Comparison of ENCODE assay signal across 17 mouse cellular contexts in genomic region chr8:111614786-111615701, GRCm38 (mm10). TPM values are rescaled to one million over a fixed set of nuclear protein-coding genes. Genes with fewer than 3 reads are reported as not detected.
A peak's percentile ranks its signal among the peaks of the same experiment; 100 is the strongest.
DNase-seq lines count a peak whose midpoint lies in the region; ATAC-seq and TF ChIP-seq lines count a peak whose summit lies in the region.
"Had no signal": no experiment of that assay in that cellular context is flagged by ENCODE, and none has a peak within 500 bp of the region (broad histone marks: within the 10 kb centered on the region; RNA-seq: fewer than 3 reads in every experiment).

No protein-coding gene starts in this region.

- H3K4me2 ChIP-seq in lung, postnatal 0 days (replicated peaks; ENCODE audit: low read depth, low read length) = no peak overlapping the region
- H3K4me2 ChIP-seq in stomach, postnatal 0 days (replicated peaks; ENCODE audit: low read depth) = no peak overlapping the region
- no peak overlapping the region for H3K4me2 ChIP-seq in hindbrain, embryonic 13.5 days
- H3K4me2 ChIP-seq: embryonic facial prominence, embryonic 13.5 days; heart, embryonic 12.5 days had no signal

- peak; percentile 17 for TF ChIP-seq CTCF in lung, postnatal 0 days (IDR thresholded peaks at IDR 0.05)
- peak; percentile 32 for TF ChIP-seq CTCF in stomach, postnatal 0 days (IDR thresholded peaks at IDR 0.05; ENCODE audit: low read depth)

- DNase-seq in heart, adult 11 months = peak; percentile 87
- DNase-seq in heart, adult 8-10 months (ENCODE audit: low spot score) = no peak
- peak; percentile 53 for DNase-seq in lung, postnatal 0 days (ENCODE audit: low spot score)
- no peak for DNase-seq in lung, adult 18-20 months
- DNase-seq in lung, postnatal 36 days = peak; percentile 56
- no peak for DNase-seq in stomach, postnatal 0 days (ENCODE audit: low spot score)
- no peak for DNase-seq in adrenal gland, adult 18-20 months (ENCODE audit: low spot score in 2 of 2)
- DNase-seq: adrenal gland, postnatal 25 days; cerebellum, adult 8-10 months; gastrocnemius, postnatal 25 days; heart, postnatal 36 days; spleen, adult 18-20 months had no signal

- peaks cover 21% of the 10 kb centered on the region for H3K4me1 ChIP-seq in lung, postnatal 0 days (ENCODE audit: insufficient read depth, low read depth, low read length)
- H3K4me1 ChIP-seq in stomach, postnatal 0 days (replicated peaks; ENCODE audit: control insufficient read depth, insufficient read depth) = no peaks in the 10 kb centered on the region
- H3K4me1 ChIP-seq in hindbrain, embryonic 13.5 days (replicated peaks) = peaks cover 14% of the 10 kb centered on the region

- H3K27me3 ChIP-seq in lung, postnatal 0 days (replicated peaks; ENCODE audit: insufficient read depth, low read length) = no peaks in the 10 kb centered on the region
- H3K27me3 ChIP-seq in stomach, postnatal 0 days (ENCODE audit: control insufficient read depth, insufficient read depth, low read length) = no peaks in the 10 kb centered on the region
- H3K27me3 ChIP-seq in hindbrain, embryonic 13.5 days = no peaks in the 10 kb centered on the region
- H3K27me3 ChIP-seq: embryonic facial prominence, embryonic 13.5 days; heart, embryonic 12.5 days had no signal

- WGBS in lung, postnatal 0 days = 71% methylated on average over 6 of the region's 6 CpGs
- 67% methylated on average over 6 of the region's 6 CpGs for WGBS in stomach, postnatal 0 days
- WGBS in hindbrain, embryonic 13.5 days = 88% methylated on average over 6 of the region's 6 CpGs

- no peaks in the 10 kb centered on the region for H3K36me3 ChIP-seq in lung, postnatal 0 days (ENCODE audit: insufficient read depth, low read length)
- no peaks in the 10 kb centered on the region for H3K36me3 ChIP-seq in stomach, postnatal 0 days (ENCODE audit: control insufficient read depth, insufficient read depth, low read length)
- peaks cover 35% of the 10 kb centered on the region for H3K36me3 ChIP-seq in hindbrain, embryonic 13.5 days

- peak; percentile 31 for ATAC-seq in lung, postnatal 0 days
- peak; percentile 58; the same call in 1 of the 2 replicates for ATAC-seq in stomach, postnatal 0 days (ENCODE audit: low FRiP score, low TSS enrichment)
- ATAC-seq in hindbrain, embryonic 13.5 days (ENCODE audit: low FRiP score) = no peak

- H3K9ac ChIP-seq in lung, postnatal 0 days (replicated peaks; ENCODE audit: low read depth) = no peak overlapping the region
- H3K9ac ChIP-seq in stomach, postnatal 0 days (ENCODE audit: low read length) = no peak overlapping the region
- no peak overlapping the region for H3K9ac ChIP-seq in hindbrain, embryonic 13.5 days
- H3K9ac ChIP-seq: embryonic facial prominence, embryonic 13.5 days; heart, embryonic 12.5 days had no signal

- H3K4me3 ChIP-seq in lung, postnatal 0 days (ENCODE audit: low read depth, low read length) = no peak overlapping the region
- no peak overlapping the region for H3K4me3 ChIP-seq in stomach, postnatal 0 days (ENCODE audit: low read depth, low read length)
- H3K4me3 ChIP-seq in hindbrain, embryonic 13.5 days = no peak overlapping the region
- H3K4me3 ChIP-seq: embryonic facial prominence, embryonic 13.5 days; heart, embryonic 12.5 days; layer of hippocampus, adult 2 months had no signal

- no peaks in the 10 kb centered on the region for H3K9me3 ChIP-seq in lung, postnatal 0 days (ENCODE audit: low read length)
- H3K9me3 ChIP-seq in stomach, postnatal 0 days (ENCODE audit: control insufficient read depth, low read length) = no peaks in the 10 kb centered on the region
- no peaks in the 10 kb centered on the region for H3K9me3 ChIP-seq in hindbrain, embryonic 13.5 days
- H3K9me3 ChIP-seq: embryonic facial prominence, embryonic 13.5 days; heart, embryonic 12.5 days had no signal

- no peak for TF ChIP-seq EP300 in lung, postnatal 0 days (IDR thresholded peaks at IDR 0.05)
- peak; percentile 46 for TF ChIP-seq EP300 in stomach, postnatal 0 days (optimal IDR thresholded peaks at IDR 0.05)

- peak overlapping the region; percentile 32; the same call in 1 of the 2 replicates for H3K27ac ChIP-seq in lung, postnatal 0 days (ENCODE audit: low read length)
- 0 out of 2 replicates have a peak overlapping the region, but pooled peaks have one; percentile 9 for H3K27ac ChIP-seq in stomach, postnatal 0 days (replicated peaks)
- no peak overlapping the region for H3K27ac ChIP-seq in hindbrain, embryonic 13.5 days
- H3K27ac ChIP-seq: embryonic facial prominence, embryonic 13.5 days; kidney, postnatal 0 days; layer of hippocampus, adult 2 months had no signal

RNA-seq across cellular contexts. Expression of gene Ldhd, which starts 15.1 kb away (rescaled TPM):
- total RNA-seq in heart, adult 8-10 months (2022) = 10 to 100 TPM; 48.8 to 58.2 (median 54.8) TPM
- polyA plus RNA-seq in lung, postnatal 0 days (2015; fragmentation: Nextera tagmentation; extraction: Ambion mirVana) = 1.6 and 1.7 TPM in 2 replicates
- polyA plus RNA-seq in stomach, postnatal 0 days (2015; fragmentation: Nextera tagmentation; extraction: Ambion mirVana) = 5.3 and 5.6 TPM in 2 replicates
- 100 to 1,000 TPM in 1 of 2 experiments, 10 to 100 TPM in 1; 65.1 to 101 TPM for total RNA-seq in adrenal gland, adult 18-20 months (2021)
- 0.52 and 0.53 TPM in 2 replicates for polyA plus RNA-seq in hindbrain, embryonic 13.5 days (2015; fragmentation: Nextera tagmentation; extraction: Ambion mirVana)

RNA-seq across cellular contexts. Expression of gene Zfp1, which starts 28.2 kb away (rescaled TPM):
- total RNA-seq in heart, adult 8-10 months (2022) = 1 to 10 TPM; 5.6 to 8.6 (median 8.1) TPM
- polyA plus RNA-seq in lung, postnatal 0 days (2015; fragmentation: Nextera tagmentation; extraction: Ambion mirVana) = 11.1 and 11.5 TPM in 2 replicates
- polyA plus RNA-seq in stomach, postnatal 0 days (2015; fragmentation: Nextera tagmentation; extraction: Ambion mirVana) = 10.5 and 10.9 TPM in 2 replicates
- total RNA-seq in adrenal gland, adult 18-20 months (2021) = 1 to 10 TPM; 6.4 to 6.5 TPM
- 27.6 and 28.1 TPM in 2 replicates for polyA plus RNA-seq in hindbrain, embryonic 13.5 days (2015; fragmentation: Nextera tagmentation; extraction: Ambion mirVana)

Comparison
In these comparisons a context has a peak if more than half of its experiments do, and no peak if none do; other contexts are left out.
1. DNase-seq: peak in heart, adult 11 months (single experiment), lung, postnatal 0 days (single experiment) and lung, postnatal 36 days (single experiment); none in heart, adult 8-10 months (single experiment), lung, adult 18-20 months (0 of 2), stomach, postnatal 0 days (single experiment) and adrenal gland, adult 18-20 months (0 of 2).